Mouse (Mus musculus): ENCODE measurements around the gene Vwa1.
"Not testable (repeated sequence)": the region's sequence is repeated elsewhere in the genome, so short reads cannot be mapped to it uniquely, and the experiment has no call there.

Gene Vwa1

GRCm38 (mm10) chr4:155745136-155745535 lies 29.4 kb downstream of the Vwa1 start:
- no peak for DNase-seq (ENCODE audit: low read depth)

- no peak for DNase-seq (ENCODE audit: low read depth)
Measured at GRCm38 (mm10) chr4:155744474-155744873, 30.0 kb downstream of the Vwa1 start.

- DNase-seq (ENCODE audit: low read depth) = no peak
Measured at GRCm38 (mm10) chr4:155742684-155743083, 31.8 kb downstream of the Vwa1 start.

- not testable (repeated sequence) for DNase-seq (ENCODE audit: low read depth)
Measured at GRCm38 (mm10) chr4:155740681-155741080, 33.8 kb downstream of the Vwa1 start.

GRCm38 (mm10) chr4:155739741-155740636 lies 34.5 kb downstream of the Vwa1 start:
- DNase-seq (ENCODE audit: low read depth) = no peak

GRCm38 (mm10) chr4:155739152-155739551 lies 35.3 kb downstream of the Vwa1 start:
- DNase-seq (ENCODE audit: low read depth) = no peak

GRCm38 (mm10) chr4:155738262-155738661 lies 36.2 kb downstream of the Vwa1 start:
- no peak for DNase-seq (ENCODE audit: low read depth)

GRCm38 (mm10) chr4:155736421-155736820 lies 38.1 kb downstream of the Vwa1 start:
- DNase-seq (ENCODE audit: low read depth) = no peak

- DNase-seq (ENCODE audit: low read depth) = no peak
Measured at GRCm38 (mm10) chr4:155735788-155736187, 38.7 kb downstream of the Vwa1 start.

GRCm38 (mm10) chr4:155734951-155735702 lies 39.4 kb downstream of the Vwa1 start:
- DNase-seq (ENCODE audit: low read depth) = no peak

GRCm38 (mm10) chr4:155734350-155734941 lies 40.1 kb downstream of the Vwa1 start, which contains the start of gene Tmem240:
Gene Tmem240 (plus strand): TSS chr4:155734800.
- DNase-seq (ENCODE audit: low read depth) = peak; percentile 76

- DNase-seq (ENCODE audit: low read depth) = no peak
Measured at GRCm38 (mm10) chr4:155733267-155733666, 41.2 kb downstream of the Vwa1 start.

- DNase-seq (ENCODE audit: low read depth) = no peak
Measured at GRCm38 (mm10) chr4:155727993-155728392, 46.5 kb downstream of the Vwa1 start.

- DNase-seq (ENCODE audit: low read depth) = no peak
Measured at GRCm38 (mm10) chr4:155721668-155722083, 52.8 kb downstream of the Vwa1 start.
